Mouse (Mus musculus) hindlimb bud, embryonic 11.5 days (tissue): ENCODE results near the gene Cep170b.

Experiments used
- DNase-seq: peaks from one replicate; pipeline ENCODE4 v3.0.0-alpha.2; 2012; ENCODE audit warnings: low read depth, low spot score; ENCODE audit errors: extremely low spot score

Gene Cep170b

GRCm38 (mm10) chr12:112702374-112703320 lies 17.6 kb upstream of the Cep170b start:
- DNase-seq = no peak

DNA sequence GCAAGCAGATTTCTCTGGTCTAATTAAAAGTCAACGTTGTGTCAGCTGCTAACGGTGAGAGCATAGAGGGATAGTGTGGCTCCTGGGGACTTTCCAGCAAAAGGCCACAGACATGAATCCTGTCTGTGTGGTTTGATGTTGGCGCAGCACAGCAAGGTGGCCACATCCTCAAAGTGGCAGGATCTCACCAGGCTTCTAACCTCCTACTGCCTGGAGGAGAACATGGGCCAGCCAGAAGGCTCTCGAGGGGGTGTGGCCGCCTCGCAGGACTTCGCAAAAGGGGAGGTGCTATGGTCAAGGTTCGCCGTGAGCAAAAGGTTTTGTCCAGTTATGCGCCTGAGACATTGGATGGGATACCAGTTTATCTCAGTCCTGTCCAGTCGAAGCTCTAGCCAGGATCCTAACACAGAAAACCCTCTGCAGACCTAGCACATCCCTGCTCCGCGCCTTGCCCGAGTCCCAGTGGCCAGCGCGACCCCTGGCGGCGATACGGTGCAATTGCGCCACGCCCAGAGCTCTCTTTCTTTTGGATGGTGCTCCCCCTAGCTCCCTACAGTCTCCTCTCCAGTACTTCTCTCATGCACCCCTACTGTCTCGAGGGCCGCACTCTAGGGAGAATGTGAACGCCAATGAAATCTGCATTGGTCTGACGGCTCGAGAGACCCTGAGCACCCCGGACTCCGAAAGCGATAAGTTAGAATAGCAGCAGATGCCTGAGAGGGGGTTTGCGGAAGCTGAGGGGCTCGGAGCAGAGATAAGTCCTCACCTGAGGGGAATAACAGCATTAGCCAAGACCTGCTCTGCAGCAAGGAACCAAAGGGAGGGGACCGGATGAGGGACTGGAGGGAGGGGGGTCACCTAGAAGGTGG lies 13.3 kb upstream of the Cep170b start:
- DNase-seq = no peak

- no peak for DNase-seq
Observed at GRCm38 (mm10) chr12:112707573-112707869, 12.7 kb upstream of the Cep170b start.

DNA sequence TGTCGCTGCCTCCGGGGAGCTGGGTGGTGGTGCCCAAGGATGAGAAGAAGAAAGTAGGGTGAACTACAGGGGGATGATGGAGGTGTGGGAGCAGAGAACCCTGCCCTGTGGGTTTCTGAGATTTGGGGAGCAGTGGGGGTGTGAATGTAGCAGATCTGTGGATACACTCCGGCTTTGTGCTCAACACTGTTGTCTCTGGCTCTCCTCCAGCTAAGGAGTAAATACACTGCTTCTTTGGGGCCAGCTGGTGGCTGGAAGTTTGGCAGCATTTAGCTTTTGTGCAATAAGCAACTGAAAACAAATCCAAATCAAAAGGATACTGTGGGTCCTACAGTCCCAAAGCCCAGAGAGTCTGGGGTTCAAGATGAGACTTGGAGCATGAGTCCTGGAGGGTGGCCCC lies 6.3 kb upstream of the Cep170b start:
- no peak for DNase-seq

- DNase-seq = no peak
Observed at GRCm38 (mm10) chr12:112717140-112717539, 3.1 kb upstream of the Cep170b start.

DNA sequence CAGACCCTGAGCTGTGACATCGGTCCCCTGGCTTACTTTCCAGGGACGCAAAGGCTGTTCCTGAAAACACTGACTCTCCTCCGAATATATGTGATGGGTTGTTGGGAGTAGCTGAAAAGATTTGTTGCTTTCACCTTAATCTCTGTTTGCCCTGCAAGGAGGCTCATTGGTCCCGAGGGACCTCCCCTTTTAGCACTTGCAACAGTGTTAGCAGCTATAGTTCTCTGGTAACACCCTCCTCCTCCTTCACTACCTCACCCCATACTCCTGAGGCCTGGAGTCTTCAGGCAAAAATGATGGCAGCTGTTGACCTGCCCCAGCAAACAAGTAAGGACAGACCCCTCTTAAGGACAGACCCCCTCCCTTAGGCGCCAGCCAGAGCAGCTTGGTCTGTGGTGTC lies 1.3 kb upstream of the Cep170b start:
- no peak for DNase-seq

DNA sequence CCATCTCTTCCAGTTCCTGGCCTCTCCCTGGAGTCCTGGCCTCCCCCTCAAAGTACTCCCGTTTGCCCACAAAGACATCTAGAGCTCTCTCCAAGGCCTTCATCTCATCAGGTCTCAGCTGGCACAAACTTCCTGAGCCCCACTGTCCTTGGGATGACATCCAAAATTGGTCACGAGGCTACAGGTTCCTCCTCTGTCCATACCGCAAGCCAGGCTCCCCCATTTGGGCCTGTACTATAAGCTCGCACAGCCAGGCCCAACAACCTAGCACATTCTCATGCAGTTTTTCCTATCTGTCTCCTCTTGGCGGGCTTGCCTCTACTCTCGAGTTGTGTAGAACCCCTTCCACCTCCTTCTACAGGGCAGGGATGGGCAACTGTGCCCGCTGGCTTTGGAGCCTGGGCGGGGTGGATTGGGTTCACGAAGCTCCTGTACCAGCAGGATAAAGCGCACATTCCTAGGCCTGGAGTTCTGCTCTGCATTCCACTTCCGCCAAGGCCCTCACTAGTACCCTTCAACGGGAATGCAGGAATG lies 702 bp downstream of the Cep170b start:
- DNase-seq = no peak

- DNase-seq = no peak
Observed at GRCm38 (mm10) chr12:112721424-112722239, 1.4 kb downstream of the Cep170b start.

DNA sequence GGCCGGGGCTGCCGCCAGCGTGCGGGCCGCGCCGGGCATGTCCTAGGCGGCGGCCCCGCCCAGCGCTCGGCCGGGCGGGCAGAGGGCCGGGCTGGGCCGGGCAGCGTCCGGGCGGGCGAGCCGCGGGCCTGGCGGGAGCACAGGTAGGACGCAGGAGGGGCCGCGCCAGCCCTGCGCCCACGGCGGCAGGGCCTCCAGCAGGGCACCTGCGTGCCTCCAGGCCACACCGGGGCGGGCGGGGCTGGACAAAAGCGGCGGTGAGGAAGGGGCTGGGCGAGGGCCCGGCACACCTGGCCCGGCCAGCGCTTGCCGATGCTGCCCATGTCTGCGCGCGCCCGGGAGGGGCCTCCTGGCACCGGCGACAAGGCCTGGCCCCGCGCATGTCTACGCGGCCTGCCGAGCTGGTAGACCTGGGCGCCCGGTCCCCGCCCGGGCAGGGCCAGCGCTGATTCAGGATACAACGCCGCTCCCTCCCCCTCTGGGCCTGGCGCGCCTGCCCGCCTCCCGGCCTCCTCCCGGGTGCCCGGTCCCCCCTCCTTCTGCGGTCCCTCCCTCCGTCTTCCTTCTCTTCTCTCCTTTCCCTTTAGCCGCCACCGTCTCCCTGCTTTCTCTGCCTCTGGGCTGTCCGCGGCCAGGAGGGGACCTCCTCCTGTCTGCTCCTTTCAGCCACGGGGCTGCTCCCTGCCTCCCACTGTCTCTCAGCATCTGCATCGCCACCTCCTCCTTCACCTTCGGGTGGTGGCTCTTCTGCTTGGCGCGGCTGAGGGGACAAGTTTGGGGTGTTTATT lies 2.2 kb downstream of the Cep170b start:
- DNase-seq = no peak

- DNase-seq = no peak
Observed at GRCm38 (mm10) chr12:112723028-112723330, 2.7 kb downstream of the Cep170b start.

- DNase-seq = no peak
Observed at GRCm38 (mm10) chr12:112723445-112723844, 3.2 kb downstream of the Cep170b start.

- DNase-seq = peak; percentile 73
Observed at GRCm38 (mm10) chr12:112724077-112724805, 4.0 kb downstream of the Cep170b start.

- no peak for DNase-seq
Observed at GRCm38 (mm10) chr12:112727801-112728200, 7.5 kb downstream of the Cep170b start.

GRCm38 (mm10) chr12:112730808-112731207 lies 10.6 kb downstream of the Cep170b start:
- no peak for DNase-seq

DNA sequence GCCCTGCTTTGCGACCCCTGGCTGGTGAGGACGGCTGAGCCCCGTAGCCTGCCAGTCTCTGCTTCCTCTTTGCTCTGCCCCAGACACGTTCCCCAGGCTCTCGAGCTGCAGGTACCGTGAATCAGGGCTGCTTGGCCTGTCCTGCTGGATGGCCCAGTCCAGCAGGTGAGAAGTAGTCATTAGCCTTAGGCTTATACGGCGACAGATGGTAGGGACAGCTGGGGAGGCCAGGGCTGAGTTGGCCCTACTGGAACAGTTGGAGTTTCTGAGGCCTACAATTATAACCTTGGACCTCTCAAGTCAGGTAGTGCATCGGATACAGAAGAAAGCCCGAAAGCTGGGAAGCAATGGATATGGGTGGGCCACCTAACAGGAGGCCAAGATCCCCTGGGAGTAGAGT lies 12.3 kb downstream of the Cep170b start:
- DNase-seq = no peak

DNA sequence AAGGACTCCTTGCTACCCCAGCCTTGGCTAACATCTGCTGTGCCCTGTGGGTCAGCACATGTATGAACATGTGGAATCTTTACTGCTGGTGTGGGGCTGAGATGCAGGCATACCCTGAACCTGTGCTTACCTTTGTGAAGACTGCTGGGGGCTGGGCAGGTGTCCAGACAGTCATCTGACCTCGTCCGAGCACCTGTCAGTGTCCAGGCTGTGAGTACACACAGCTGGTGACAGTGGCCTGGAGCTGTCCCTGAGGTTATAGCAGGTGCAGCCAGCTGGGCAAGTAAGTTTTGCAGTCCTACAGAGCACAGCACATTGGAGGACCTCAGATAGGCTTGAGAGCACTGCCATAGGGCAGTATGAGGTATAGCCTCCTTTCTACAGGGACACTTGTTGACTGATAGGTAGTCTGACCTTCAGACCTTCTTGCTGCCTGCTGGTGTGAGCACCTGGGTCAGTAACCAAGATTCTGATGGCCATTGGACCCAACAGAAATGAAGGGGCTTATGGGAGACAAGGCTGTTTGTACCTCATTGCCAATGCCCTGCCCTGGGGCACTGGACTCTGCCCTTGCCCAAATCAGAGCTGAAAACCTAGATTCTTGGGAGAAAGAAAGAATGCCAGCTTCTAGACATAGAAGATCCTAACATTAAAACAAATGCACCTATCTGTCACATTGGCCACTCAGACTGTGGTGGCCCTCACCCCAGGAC lies 14.0 kb downstream of the Cep170b start:
- no peak for DNase-seq

GRCm38 (mm10) chr12:112734881-112735655 lies 14.8 kb downstream of the Cep170b start:
- DNase-seq = no peak
